Mouse (Mus musculus): ENCODE measurements around the gene Cpeb4.

Gene Cpeb4

DNA sequence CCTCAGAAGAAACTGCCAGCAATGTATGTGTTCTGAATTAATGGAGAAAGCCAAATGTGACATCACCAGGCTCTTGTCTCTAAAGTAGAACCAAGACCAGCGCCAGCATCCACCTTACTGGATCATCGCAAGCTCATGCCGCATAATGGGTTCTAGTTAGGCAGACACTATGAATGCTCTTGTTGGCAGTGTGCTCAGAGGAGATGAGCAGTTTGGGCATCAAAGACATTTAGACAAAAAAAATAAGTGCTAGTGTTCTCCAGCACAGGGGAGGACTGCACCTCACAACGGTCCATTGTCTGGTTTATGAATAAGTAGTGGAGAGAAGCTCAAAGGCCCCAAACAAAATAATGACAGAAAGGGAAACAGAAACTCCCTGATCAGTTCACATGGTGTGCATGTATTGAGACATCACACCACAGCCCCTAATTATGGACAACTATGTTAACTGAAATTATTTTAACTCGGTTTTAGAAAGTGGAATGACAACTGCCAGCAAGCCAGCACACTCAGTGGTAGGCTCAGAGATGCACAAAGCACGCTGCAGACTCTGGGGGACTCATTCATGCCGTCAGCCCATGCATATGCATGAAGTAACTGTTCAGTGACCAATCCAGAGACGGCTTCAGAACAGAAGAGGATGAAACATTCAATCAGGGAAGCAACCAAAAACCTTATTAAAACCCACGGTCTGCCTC lies 25.1 kb upstream of the Cpeb4 start:
- in situ Hi-C loops (cut with MboI, MseI) = no loop called here

DNA sequence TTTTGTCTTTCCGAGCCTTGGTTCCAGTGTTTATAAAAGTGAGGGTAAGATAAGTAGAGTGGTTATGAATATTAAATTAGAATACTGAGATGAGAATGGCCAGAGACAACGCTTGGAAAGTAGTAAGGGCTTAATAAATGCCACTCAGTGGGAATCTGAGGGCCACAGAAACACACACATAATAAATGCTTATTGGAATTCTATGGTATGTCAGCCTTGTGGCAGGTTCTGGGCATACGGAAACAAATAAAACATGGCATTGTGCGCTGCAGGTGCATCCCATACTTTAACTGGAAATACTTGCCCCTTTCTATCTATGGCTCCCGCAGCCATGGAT lies 24.6 kb upstream of the Cpeb4 start:
- in situ Hi-C loops (cut with MboI, MseI) = no loop called here

DNA sequence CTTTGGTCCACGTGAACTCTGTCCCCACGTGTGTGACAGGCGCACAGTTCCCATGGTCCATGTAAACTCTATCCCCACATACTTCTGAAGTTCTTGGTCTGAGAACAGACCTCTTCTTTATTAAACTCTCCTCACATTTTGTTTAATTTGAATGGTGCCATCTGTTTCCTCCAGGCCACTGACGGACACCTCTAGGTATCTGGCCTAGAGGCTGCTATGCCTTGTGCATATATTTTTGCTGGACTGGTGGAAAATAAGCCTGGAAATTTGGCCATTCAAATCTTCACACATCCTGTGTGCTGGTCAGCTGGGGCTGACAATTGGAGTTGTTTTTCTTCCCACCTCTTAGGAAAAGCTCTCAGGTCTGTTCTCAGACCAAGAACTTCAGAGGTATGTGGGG lies 23.3 kb upstream of the Cpeb4 start:
- in situ Hi-C loops (cut with MboI, MseI) = no loop called here

DNA sequence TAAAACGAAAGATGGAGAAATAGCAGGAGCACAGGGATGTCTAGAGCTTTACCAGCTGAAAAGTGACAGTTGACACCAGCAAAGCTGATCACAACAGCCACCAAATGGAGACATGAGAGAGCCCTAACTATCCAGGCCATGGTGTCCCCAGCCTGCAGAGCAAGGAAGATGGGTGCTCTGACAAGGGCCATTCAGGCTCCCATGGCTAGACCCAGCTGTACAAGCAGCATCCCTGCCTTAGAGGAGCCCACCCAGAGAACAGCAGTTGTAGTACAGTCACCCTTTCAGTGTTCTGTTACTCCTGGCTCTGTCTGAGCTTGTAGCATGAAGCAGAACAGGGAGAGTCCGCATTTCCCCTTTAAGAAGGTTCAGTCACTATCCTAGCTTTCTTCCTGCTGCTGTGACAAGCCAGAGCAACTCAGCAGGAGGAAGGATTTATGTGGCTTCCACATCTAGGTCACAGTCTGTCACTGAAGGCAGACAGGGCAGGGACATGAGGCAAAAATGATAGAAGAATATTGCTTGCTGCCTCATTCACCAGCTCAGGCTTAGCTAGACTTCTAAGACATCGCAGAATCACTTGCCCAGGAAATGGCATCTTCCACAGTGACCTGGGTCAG lies 21.7 kb upstream of the Cpeb4 start:
- in situ Hi-C loops (cut with MboI, MseI) = loop anchor here (5.0 kb wide), 1 partner anchor 467 kb away; no protein-coding TSS in a partner anchor

DNA sequence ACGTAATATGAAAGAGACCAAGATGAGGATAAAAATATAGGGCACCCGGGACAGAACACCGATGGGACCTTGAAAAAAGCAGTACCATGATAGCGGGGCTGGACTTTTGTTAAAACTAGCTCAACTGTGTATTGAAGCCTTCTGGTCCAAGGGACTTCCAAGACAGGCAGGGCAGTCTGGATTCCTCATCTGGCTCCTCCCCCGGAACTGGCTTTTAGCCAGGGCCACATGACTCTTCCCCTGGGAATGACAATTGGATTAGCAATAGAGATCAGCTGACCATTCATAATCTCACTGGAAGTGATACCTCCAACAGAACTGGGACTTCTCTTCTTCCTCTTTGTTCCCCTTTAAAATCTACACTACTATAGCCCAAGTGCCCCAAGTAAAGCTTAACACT lies 21.0 kb upstream of the Cpeb4 start:
- in situ Hi-C loops (cut with MboI, MseI) = loop anchor here (5.0 kb wide), 1 partner anchor 466 kb away; no protein-coding TSS in a partner anchor

GRCm38 (mm10) chr11:31851702-31852560 lies 20.1 kb upstream of the Cpeb4 start:
- in situ Hi-C loops (cut with MboI, MseI) = loop anchor here (5.0 kb wide), 1 partner anchor 465 kb away; no protein-coding TSS in a partner anchor

- in situ Hi-C loops (cut with MboI, MseI) = loop anchor here (5.0 kb wide), 1 partner anchor 462 kb away; no protein-coding TSS in a partner anchor
These were observed 17.1 kb upstream of the Cpeb4 start for GRCm38 (mm10) chr11:31854955-31855354.

- in situ Hi-C loops (cut with MboI, MseI) = no loop called here
These were observed 14.5 kb upstream of the Cpeb4 start for GRCm38 (mm10) chr11:31857479-31857878.

DNA sequence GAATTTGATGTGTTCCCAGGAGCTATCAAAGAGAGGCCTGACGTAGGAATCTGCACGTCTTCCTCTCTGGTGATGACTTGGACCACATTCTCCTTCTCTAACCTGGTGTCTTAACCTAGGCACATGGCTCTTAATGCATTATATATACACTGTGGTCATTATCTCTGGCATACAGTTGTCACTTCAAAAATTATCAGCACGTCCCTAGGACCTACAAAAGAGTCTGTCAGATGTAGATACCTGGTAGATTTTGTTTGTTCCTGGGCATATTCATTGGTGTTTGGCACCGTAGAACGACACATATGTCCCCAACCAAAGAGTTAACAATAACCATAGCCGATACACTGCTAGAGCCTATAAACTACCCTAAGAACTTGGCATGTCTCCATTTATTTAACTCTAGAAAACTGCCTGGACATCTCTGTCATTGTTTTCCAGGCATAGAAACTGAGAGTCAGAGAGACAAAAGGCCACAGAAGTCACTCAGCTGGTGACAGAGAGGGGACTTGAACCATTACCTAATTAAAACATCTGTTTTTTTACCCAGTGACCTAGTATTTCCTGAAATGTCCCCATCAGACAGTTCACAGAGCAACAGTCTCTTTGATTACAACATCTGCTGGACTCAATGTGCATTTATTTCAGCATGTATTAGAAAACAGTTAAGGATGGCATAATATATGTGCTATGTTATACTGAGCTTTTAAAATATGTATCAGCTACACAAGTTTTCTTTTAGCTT lies 10.7 kb upstream of the Cpeb4 start:
- in situ Hi-C loops (cut with MboI, MseI) = no loop called here

DNA sequence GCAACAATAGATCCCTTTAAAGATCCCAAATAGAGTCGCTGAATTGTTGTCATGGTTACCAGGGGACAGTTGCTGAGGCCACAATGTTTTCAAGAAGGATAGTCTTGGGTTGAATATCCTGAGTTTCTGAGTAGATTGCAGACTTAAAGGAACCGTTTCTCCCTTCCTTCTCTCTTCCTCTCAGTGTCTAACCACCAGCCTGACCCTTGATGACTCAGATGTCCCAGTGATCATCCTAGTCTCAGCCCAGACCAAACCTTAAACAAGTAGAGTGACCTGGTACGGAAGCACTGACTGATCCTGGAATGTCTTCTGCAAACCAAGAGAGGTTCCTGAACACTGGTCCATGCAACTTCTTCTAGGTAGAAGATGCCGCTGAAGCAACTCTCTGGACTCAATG lies 4.0 kb upstream of the Cpeb4 start:
- in situ Hi-C loops (cut with MboI, MseI) = no loop called here

DNA sequence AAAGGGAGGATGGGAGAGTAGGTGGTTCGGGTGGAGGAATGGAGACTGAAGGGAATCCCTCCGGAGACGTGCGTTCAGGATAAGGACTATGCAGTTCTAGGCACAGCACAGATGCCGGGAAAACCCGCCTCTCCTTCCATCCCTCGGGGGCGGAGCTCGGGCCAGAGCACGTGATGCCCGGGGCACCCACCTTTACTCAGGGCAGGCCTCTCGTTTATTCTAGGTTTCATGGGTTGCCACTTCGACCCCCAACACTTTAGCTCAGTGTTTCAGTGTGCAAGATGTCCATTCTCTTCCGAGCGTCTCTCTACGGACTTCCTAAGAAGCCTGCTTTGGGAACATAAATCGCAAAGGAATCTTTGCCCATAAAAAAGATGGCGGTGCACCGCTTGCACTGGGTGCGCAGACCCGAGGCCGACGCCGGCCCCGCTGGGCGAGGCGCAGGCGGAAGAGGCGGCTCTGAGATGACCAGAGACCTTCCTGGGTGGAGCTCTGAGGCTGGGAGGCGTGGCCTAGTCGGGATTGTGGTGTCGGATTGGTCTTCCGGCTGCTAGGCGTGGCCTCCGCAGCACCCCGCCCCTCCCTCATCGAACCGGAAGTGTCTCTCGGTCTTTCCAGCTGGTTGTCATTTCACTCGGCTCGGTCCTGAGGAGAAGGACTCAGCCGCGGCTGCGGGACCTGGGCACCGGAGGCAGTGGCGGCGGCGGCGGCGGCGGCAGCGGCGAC lies 1.6 kb upstream of the Cpeb4 start:
- in situ Hi-C loops (cut with MboI, MseI) = no loop called here

DNA sequence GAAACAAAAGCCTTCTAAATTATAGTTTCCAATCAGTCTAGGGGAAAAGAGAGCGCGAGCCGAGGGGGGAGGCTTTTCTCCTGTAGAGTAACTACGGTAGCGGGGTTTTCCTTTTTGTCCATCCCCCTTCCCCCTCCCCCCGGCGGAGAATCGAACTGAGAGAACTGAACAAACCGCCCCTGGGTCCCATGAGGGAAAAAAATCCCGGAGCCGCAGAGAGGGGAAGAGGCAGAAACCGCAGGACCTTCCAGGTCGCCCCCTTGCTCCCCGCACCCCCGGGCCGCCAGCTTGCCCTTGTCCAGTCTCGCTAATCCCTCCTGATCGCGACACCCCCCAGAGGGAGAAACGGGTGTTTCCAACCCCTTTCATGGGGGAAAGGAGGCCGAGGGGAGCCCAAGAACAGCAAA lies 873 bp upstream of the Cpeb4 start:
- in situ Hi-C loops (cut with MboI, MseI) = no loop called here

DNA sequence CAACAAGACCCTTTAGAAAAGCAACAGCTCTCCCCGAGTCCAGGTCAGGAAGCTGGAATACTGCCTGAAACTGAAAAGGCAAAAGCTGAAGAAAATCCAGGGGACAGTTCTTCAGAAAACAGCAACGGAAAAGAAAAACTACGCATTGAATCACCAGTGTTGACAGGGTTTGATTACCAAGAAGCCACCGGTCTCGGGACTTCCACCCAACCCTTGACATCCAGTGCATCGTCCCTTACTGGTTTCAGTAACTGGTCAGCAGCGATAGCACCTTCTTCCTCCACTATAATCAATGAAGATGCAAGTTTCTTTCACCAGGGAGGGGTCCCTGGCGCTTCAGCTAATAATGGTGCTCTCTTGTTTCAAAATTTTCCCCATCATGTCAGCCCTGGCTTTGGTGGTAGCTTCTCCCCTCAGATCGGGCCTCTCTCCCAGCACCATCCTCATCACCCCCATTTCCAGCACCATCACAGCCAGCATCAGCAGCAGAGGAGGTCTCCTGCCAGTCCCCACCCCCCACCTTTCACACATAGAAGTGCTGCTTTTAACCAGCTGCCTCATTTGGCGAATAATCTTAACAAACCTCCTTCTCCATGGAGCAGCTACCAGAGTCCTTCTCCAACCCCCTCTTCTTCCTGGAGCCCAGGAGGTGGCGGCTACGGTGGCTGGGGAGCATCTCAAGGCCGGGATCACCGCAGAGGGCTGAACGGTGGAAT lies 693 bp downstream of the Cpeb4 start:
- in situ Hi-C loops (cut with MboI, MseI) = no loop called here

- in situ Hi-C loops (cut with MboI, MseI) = no loop called here
These were observed 2.1 kb downstream of the Cpeb4 start for GRCm38 (mm10) chr11:31874071-31874470.

GRCm38 (mm10) chr11:31883671-31884070 lies 11.7 kb downstream of the Cpeb4 start:
- in situ Hi-C loops (cut with MboI, MseI) = no loop called here

DNA sequence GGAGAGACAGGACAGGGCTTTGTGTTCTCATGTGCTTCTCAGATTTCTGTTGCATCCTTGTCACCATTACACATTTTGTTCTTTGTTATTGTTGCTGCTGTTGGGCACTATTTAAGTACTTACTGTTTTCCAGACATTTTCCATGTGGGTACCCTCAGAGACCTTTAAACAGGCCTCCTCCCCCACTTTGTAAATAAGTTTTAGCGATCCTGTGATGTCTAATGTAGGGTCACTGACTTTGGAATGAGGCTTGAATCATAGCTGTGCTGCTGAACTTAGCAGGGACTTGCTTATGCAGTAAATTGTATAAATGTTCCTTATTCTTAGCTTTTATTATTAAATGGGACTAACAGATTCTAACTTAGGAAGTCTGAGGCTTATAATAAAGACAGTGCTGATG lies 13.8 kb downstream of the Cpeb4 start:
- in situ Hi-C loops (cut with MboI, MseI) = no loop called here

- in situ Hi-C loops (cut with MboI, MseI) = no loop called here
These were observed 16.2 kb downstream of the Cpeb4 start for GRCm38 (mm10) chr11:31888229-31888628.

- in situ Hi-C loops (cut with MboI, MseI) = no loop called here
These were observed 20.1 kb downstream of the Cpeb4 start for GRCm38 (mm10) chr11:31892152-31892551.

- in situ Hi-C loops (cut with MboI, MseI) = no loop called here
These were observed 21.6 kb downstream of the Cpeb4 start for GRCm38 (mm10) chr11:31893639-31894038.

DNA sequence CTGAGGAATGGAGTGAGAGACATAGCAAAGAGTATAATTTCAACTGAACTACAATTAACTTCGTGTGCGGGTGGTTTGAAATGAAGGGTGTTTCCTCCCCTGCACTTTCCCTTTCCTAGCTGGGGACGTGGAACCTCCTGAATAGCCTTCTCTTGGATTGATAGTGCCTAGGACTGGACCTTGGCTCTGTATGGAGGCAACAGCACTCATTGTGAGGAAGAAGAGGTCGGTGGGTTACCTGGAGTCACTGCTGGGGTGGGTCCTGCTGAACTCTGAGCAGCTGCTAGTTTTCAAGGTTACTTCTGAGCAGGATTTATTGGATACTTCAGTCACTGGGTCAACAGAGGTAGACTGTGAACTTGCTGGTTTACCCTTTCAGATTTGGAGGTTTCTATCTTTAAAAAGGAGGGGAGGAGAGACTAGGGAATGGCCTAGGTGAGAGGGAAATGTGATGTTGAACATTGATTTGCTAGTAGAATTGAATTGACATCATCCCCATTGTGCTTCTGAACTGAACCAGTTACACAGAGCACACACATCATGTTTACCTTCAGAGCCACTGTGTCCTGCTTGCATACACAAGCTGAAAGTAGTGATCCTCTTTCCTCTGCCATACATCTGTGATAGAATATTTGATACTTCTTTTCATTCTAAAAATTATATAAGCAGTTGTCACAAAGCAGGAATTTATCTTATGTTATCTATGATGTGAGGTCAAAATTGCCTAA lies 24.2 kb downstream of the Cpeb4 start:
- in situ Hi-C loops (cut with MboI, MseI) = no loop called here
